Mouse (Mus musculus): ENCODE measurements around the gene Gm45062. TPM values are rescaled to one million over a fixed set of nuclear protein-coding genes. Genes with fewer than 3 reads are reported as not detected.

The Gm45062 gene
- polyA plus RNA-seq, 1 experiment from 2014 or later: 15.4 TPM

- Histone ChIP-seq H3K4me2 (ENCODE audit: low read length) (no peak overlapping the region), H3K27me3 (ENCODE audit: control insufficient read depth, insufficient read depth, low read length) (no peaks in the 10 kb centered on the region), H3K4me3 (replicated peaks; ENCODE audit: low read depth, low read length) (no peak overlapping the region), H3K4me1 (ENCODE audit: control insufficient read depth, insufficient read depth, low read length) (peaks cover 3% of the 10 kb centered on the region; the same call in 1 of the 2 replicates), H3K27ac (replicated peaks; ENCODE audit: low read depth, low read length) (no peak overlapping the region), H3K9me3 (ENCODE audit: control insufficient read depth, low read length) (no peaks in the 10 kb centered on the region), H3K9ac (replicated peaks; ENCODE audit: low read length) (no peak overlapping the region), H3K36me3 (ENCODE audit: control insufficient read depth, insufficient read depth, low read length) (no peaks in the 10 kb centered on the region)
- no peak for ATAC-seq (ENCODE audit: low FRiP score, low TSS enrichment)
- 78% methylated on average over 5 of the region's 5 CpGs for WGBS
- no peak for DNase-seq
These were observed 213.7 kb downstream of the Gm45062 start for GRCm38 (mm10) chr6:8472915-8473314.

GRCm38 (mm10) chr6:8473498-8473897, 214.2 kb downstream of the Gm45062 start:
- Histone ChIP-seq H3K4me2 (ENCODE audit: low read length) (no peak overlapping the region), H3K9me3 (ENCODE audit: control insufficient read depth, low read length) (no peaks in the 10 kb centered on the region), H3K27me3 (ENCODE audit: control insufficient read depth, insufficient read depth, low read length) (no peaks in the 10 kb centered on the region), H3K9ac (replicated peaks; ENCODE audit: low read length) (no peak overlapping the region), H3K4me1 (ENCODE audit: control insufficient read depth, insufficient read depth, low read length) (no peaks in the 10 kb centered on the region), H3K27ac (replicated peaks; ENCODE audit: low read depth, low read length) (no peak overlapping the region), H3K36me3 (ENCODE audit: control insufficient read depth, insufficient read depth, low read length) (no peaks in the 10 kb centered on the region), H3K4me3 (replicated peaks; ENCODE audit: low read depth, low read length) (no peak overlapping the region)
- 67% methylated on average over 5 of the region's 5 CpGs for WGBS
- no peak for ATAC-seq (ENCODE audit: low FRiP score, low TSS enrichment)
- no peak for DNase-seq

- Histone ChIP-seq H3K27ac (replicated peaks; ENCODE audit: low read depth, low read length) (no peak overlapping the region), H3K4me1 (ENCODE audit: control insufficient read depth, insufficient read depth, low read length) (no peaks in the 10 kb centered on the region), H3K9me3 (ENCODE audit: control insufficient read depth, low read length) (no peaks in the 10 kb centered on the region), H3K27me3 (ENCODE audit: control insufficient read depth, insufficient read depth, low read length) (no peaks in the 10 kb centered on the region), H3K9ac (replicated peaks; ENCODE audit: low read length) (no peak overlapping the region), H3K4me3 (replicated peaks; ENCODE audit: low read depth, low read length) (no peak overlapping the region), H3K4me2 (ENCODE audit: low read length) (no peak overlapping the region), H3K36me3 (ENCODE audit: control insufficient read depth, insufficient read depth, low read length) (no peaks in the 10 kb centered on the region)
- no peak for ATAC-seq (ENCODE audit: low FRiP score, low TSS enrichment)
- WGBS: 80% methylated on average over 3 of the region's 3 CpGs
- DNase-seq: no peak
These were observed 215.1 kb downstream of the Gm45062 start for GRCm38 (mm10) chr6:8474316-8474715.

- 89% methylated on average over 4 of the region's 4 CpGs for WGBS
These were observed 215.6 kb downstream of the Gm45062 start for GRCm38 (mm10) chr6:8474820-8475219.

GRCm38 (mm10) chr6:8479176-8479575, 219.9 kb downstream of the Gm45062 start:
- H3K27me3 ChIP-seq (ENCODE audit: control insufficient read depth, insufficient read depth, low read length): no peaks in the 10 kb centered on the region
- H3K9me3 ChIP-seq (ENCODE audit: control insufficient read depth, low read length): no peaks in the 10 kb centered on the region
- ATAC-seq (ENCODE audit: low FRiP score, low TSS enrichment): no peak
- H3K9ac ChIP-seq (replicated peaks; ENCODE audit: low read length): no peak overlapping the region
- no peak overlapping the region for H3K4me3 ChIP-seq (replicated peaks; ENCODE audit: low read depth, low read length)
- H3K4me2 ChIP-seq (ENCODE audit: low read length): no peak overlapping the region
- peak; percentile 11 for DNase-seq
- WGBS: 27% methylated on average over 1 of the region's 1 CpGs
- H3K36me3 ChIP-seq (ENCODE audit: control insufficient read depth, insufficient read depth, low read length): no peaks in the 10 kb centered on the region
- H3K27ac ChIP-seq (replicated peaks; ENCODE audit: low read depth, low read length): no peak overlapping the region
- no peaks in the 10 kb centered on the region for H3K4me1 ChIP-seq (ENCODE audit: control insufficient read depth, insufficient read depth, low read length)

More at GRCm38 (mm10) chr6:8474820-8475219, 215.6 kb downstream of the Gm45062 start:
- H3K9ac ChIP-seq (replicated peaks; ENCODE audit: low read length): no peak overlapping the region
- no peaks in the 10 kb centered on the region for H3K4me1 ChIP-seq (ENCODE audit: control insufficient read depth, insufficient read depth, low read length)
- no peaks in the 10 kb centered on the region for H3K9me3 ChIP-seq (ENCODE audit: control insufficient read depth, low read length)
- H3K4me3 ChIP-seq (replicated peaks; ENCODE audit: low read depth, low read length): no peak overlapping the region
- H3K27me3 ChIP-seq (ENCODE audit: control insufficient read depth, insufficient read depth, low read length): no peaks in the 10 kb centered on the region
- ATAC-seq (ENCODE audit: low FRiP score, low TSS enrichment): no peak
- no peak overlapping the region for H3K4me2 ChIP-seq (ENCODE audit: low read length)
- DNase-seq: no peak
- H3K27ac ChIP-seq (replicated peaks; ENCODE audit: low read depth, low read length): no peak overlapping the region
- H3K36me3 ChIP-seq (ENCODE audit: control insufficient read depth, insufficient read depth, low read length): no peaks in the 10 kb centered on the region

GRCm38 (mm10) chr6:8484437-8485275, 225.4 kb downstream of the Gm45062 start:
- H3K4me2 ChIP-seq (ENCODE audit: low read length): no peak overlapping the region
- no peak overlapping the region for H3K4me3 ChIP-seq (replicated peaks; ENCODE audit: low read depth, low read length)
- H3K4me1 ChIP-seq (ENCODE audit: control insufficient read depth, insufficient read depth, low read length): peaks cover 12% of the 10 kb centered on the region; the same call in 1 of the 2 replicates
- no peak overlapping the region for H3K9ac ChIP-seq (replicated peaks; ENCODE audit: low read length)
- no peaks in the 10 kb centered on the region for H3K9me3 ChIP-seq (ENCODE audit: control insufficient read depth, low read length)
- no peaks in the 10 kb centered on the region for H3K27me3 ChIP-seq (ENCODE audit: control insufficient read depth, insufficient read depth, low read length)
- no peak overlapping the region for H3K27ac ChIP-seq (replicated peaks; ENCODE audit: low read depth, low read length)
- 94% methylated on average over 17 of the region's 17 CpGs for WGBS
- ATAC-seq (ENCODE audit: low FRiP score, low TSS enrichment) (no peak), DNase-seq (no peak)
- H3K36me3 ChIP-seq (ENCODE audit: control insufficient read depth, insufficient read depth, low read length): no peaks in the 10 kb centered on the region

- DNase-seq (no peak), ATAC-seq (ENCODE audit: low FRiP score, low TSS enrichment) (no peak)
- no peaks in the 10 kb centered on the region for H3K27me3 ChIP-seq (ENCODE audit: control insufficient read depth, insufficient read depth, low read length)
- H3K36me3 ChIP-seq (ENCODE audit: control insufficient read depth, insufficient read depth, low read length): no peaks in the 10 kb centered on the region
- no peak overlapping the region for H3K4me2 ChIP-seq (ENCODE audit: low read length)
- 90% methylated on average over 16 of the region's 16 CpGs for WGBS
- no peaks in the 10 kb centered on the region for H3K9me3 ChIP-seq (ENCODE audit: control insufficient read depth, low read length)
- H3K4me1 ChIP-seq (ENCODE audit: control insufficient read depth, insufficient read depth, low read length): peaks cover 12% of the 10 kb centered on the region; the same call in 1 of the 2 replicates
- H3K27ac ChIP-seq (replicated peaks; ENCODE audit: low read depth, low read length): no peak overlapping the region
- H3K9ac ChIP-seq (replicated peaks; ENCODE audit: low read length): no peak overlapping the region
- H3K4me3 ChIP-seq (replicated peaks; ENCODE audit: low read depth, low read length): no peak overlapping the region
These were observed 226.3 kb downstream of the Gm45062 start for GRCm38 (mm10) chr6:8485414-8486175.

- DNase-seq (no peak), ATAC-seq (ENCODE audit: low FRiP score, low TSS enrichment) (no peak)
- 73% methylated on average over 17 of the region's 17 CpGs for WGBS
- Histone ChIP-seq H3K4me3 (replicated peaks; ENCODE audit: low read depth, low read length) (no peak overlapping the region), H3K27me3 (ENCODE audit: control insufficient read depth, insufficient read depth, low read length) (no peaks in the 10 kb centered on the region), H3K27ac (replicated peaks; ENCODE audit: low read depth, low read length) (peak overlapping the region; percentile 52), H3K9me3 (ENCODE audit: control insufficient read depth, low read length) (no peaks in the 10 kb centered on the region), H3K36me3 (ENCODE audit: control insufficient read depth, insufficient read depth, low read length) (no peaks in the 10 kb centered on the region), H3K4me2 (ENCODE audit: low read length) (peak overlapping the region; percentile 30), H3K4me1 (ENCODE audit: control insufficient read depth, insufficient read depth, low read length) (peaks cover 12% of the 10 kb centered on the region; the same call in 1 of the 2 replicates), H3K9ac (replicated peaks; ENCODE audit: low read length) (no peak overlapping the region)
These were observed 227.3 kb downstream of the Gm45062 start for GRCm38 (mm10) chr6:8486391-8487043.

All from midbrain, embryonic 14.5 days (tissue).